Mouse (Mus musculus): Measurements from ENCODE around the gene Wasf2. TPM values are rescaled to one million over a fixed set of nuclear protein-coding genes. Genes with fewer than 3 reads are reported as not detected.

Wasf2 gene
- polyA plus RNA-seq, 1 experiment from 2014 or later, result 22.2 TPM

DNA sequence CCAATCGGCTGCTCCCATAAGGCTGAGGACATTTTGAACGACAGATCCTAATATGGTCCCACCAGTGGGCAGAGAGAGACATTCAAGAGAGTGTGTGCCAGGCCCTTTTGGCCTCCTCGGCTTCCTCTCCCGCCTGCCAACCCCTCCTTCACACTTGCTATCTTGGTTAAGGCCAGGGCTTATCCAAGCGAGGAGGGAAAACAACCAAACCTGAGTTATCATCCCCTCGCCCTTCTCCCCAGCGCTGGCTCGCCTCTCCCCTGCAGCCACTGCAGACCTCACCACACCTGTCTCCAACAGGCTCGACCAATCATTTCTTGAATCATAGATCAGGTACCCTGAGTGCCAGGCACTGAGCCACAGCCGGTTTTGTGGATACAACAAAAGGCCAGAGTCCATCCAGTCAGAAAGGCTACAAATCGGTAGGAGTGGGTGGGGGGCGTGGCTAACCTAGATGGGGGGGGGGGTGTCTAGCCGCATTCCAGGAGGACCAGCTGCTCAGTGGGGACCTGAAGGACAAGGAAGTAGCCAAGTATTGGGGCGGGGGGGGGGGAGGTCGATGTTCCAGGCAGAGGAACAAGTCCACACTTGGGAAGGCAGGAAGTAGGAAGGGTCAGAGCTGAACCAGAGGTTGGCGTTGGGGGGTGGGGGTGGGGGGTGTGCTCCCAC lies 26.6 kb upstream of the Wasf2 start:
- Histone ChIP-seq H3K4me3 (replicated peaks) (no peak overlapping the region), H3K27me3 (replicated peaks) (no peaks in the 10 kb centered on the region), H3K4me2 (peak overlapping the region; percentile 11), H3K4me1 (peaks cover 24% of the 10 kb centered on the region), H3K36me3 (no peaks in the 10 kb centered on the region), H3K9me3 (replicated peaks) (no peaks in the 10 kb centered on the region), H3K9ac (replicated peaks) (no peak overlapping the region), H3K27ac (replicated peaks) (no peak overlapping the region)
- WGBS, result 31% methylated on average over 15 of the region's 16 CpGs
- ATAC-seq (ENCODE audit: low FRiP score), result no peak

DNA sequence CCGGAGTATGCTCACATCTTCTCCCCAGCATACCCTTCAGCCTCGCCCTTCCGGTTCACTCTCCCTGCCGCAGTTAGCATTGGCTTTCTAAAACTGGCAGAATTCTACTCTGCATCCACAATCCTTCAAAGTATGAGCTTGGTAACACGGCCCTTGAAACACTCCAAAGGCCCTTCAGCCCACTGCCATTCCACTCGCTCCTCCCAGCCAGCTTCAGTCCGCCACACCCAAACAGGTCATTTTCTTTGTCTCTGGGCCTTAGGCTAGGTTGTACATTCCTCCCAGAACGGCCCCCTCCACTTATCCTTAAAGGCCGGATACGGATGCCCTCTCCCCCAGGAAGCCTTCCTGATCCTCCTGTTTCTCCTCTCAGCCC lies 26.1 kb upstream of the Wasf2 start:
- Histone ChIP-seq H3K27ac (replicated peaks) (no peak overlapping the region), H3K4me1 (peaks cover 24% of the 10 kb centered on the region), H3K4me3 (replicated peaks) (no peak overlapping the region), H3K9me3 (replicated peaks) (no peaks in the 10 kb centered on the region), H3K9ac (replicated peaks) (no peak overlapping the region), H3K36me3 (no peaks in the 10 kb centered on the region), H3K4me2 (peak overlapping the region; percentile 11), H3K27me3 (replicated peaks) (no peaks in the 10 kb centered on the region)
- ATAC-seq (ENCODE audit: low FRiP score), result no peak
- WGBS, result 30% methylated on average over 10 of the region's 10 CpGs

DNA sequence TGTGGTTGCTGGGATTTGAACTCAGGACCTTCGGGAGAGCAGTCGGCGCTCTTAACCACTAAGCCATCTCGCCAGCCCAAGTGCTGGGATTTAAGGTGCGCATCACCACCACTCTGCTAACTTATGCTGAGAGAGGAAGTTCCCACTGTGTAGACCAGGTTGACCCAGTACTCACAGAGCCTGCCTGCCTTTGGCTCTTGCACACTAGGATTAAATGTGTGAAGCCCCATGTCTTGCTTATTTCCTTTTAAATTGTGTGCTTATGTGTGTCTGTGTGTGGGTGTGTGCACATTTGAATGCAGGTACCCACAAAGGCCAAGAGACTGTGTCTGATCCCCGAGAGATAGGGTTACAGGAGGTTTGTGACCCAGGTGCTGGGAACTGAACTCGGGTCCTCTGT lies 23.6 kb upstream of the Wasf2 start:
- 94% methylated on average over 7 of the region's 7 CpGs for WGBS

DNA sequence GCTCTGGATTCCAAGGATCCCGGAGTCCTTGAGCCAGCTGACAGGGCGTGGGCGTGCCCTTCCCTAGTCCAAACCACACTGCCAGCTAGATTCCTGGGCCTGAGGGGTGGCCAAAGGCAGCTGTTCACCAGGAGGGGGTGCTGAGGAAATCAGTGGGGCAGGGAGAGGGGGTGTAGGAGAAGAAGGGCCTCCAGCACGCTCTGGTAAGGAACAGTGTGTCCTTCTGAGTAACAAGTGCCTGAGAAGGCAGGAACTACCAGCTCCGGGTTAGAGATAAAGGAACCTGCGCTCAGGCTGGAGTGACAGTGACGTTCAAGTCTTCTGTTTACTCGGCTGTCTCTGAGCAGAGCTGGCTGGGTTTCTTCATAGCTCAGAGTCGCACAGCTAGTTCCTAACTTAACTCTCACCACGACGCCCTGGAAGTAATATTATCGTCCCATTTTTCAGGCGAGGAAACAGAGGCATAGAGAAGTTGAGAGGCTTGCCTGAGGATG lies 22.5 kb upstream of the Wasf2 start:
- Histone ChIP-seq H3K4me1 (peaks cover 19% of the 10 kb centered on the region), H3K27ac (replicated peaks) (peak overlapping the region; percentile 45), H3K9me3 (replicated peaks) (no peaks in the 10 kb centered on the region), H3K4me2 (no peak overlapping the region), H3K27me3 (replicated peaks) (no peaks in the 10 kb centered on the region), H3K4me3 (replicated peaks) (no peak overlapping the region), H3K36me3 (no peaks in the 10 kb centered on the region), H3K9ac (replicated peaks) (no peak overlapping the region)
- ATAC-seq (ENCODE audit: low FRiP score), result no peak
- 68% methylated on average over 13 of the region's 13 CpGs for WGBS

More for the DNA sequence above, 23.6 kb upstream of the Wasf2 start:
- H3K4me2 ChIP-seq, result no peak overlapping the region
- no peaks in the 10 kb centered on the region for H3K27me3 ChIP-seq (replicated peaks)
- H3K4me1 ChIP-seq, result peaks cover 22% of the 10 kb centered on the region
- no peaks in the 10 kb centered on the region for H3K9me3 ChIP-seq (replicated peaks)
- no peak overlapping the region for H3K4me3 ChIP-seq (replicated peaks)
- no peak overlapping the region for H3K27ac ChIP-seq (replicated peaks)
- no peaks in the 10 kb centered on the region for H3K36me3 ChIP-seq
- ATAC-seq (ENCODE audit: low FRiP score), result no peak
- H3K9ac ChIP-seq (replicated peaks), result no peak overlapping the region

DNA sequence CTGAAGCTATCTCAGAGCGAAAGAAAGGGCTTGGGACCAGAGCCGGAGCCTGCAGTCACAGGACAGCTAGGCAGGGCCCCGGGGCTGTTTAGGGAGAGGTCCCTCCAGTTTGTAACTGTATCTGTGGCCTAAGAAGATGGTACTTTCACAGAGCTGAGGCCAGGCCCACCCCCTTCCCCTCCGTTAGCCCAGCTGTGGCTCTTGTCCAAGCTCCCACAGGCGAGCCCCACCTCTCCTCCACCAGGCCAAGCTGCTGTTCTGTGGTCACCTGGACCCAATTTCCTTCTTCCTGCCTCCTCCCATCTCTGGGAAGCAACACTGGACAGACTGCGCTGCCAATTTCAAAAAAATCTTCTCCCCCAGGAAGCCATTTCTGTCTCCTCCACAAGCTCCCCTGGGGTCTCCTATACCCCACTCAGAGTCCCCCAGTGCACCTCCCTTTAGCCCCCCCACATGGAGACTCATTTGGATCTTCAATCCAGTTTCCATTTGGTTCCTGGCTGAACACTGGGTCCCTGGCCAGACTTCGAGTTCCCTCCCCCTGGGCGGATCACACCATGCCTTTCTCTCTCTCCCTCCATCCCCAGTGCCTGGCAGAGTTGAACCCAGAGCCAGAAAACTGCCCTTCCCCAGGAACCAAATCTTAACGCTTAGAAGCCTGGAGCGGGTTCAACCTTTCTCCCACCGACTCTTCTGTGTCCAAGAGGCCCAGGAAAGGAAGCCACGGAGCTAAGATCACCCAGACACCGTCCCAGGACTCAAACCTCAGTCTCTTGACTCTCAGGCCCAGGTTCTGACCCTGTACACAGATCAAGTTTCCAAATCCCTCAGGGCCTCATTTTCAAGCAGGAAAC lies 21.6 kb upstream of the Wasf2 start:
- Histone ChIP-seq H3K27me3 (replicated peaks) (no peaks in the 10 kb centered on the region), H3K9ac (replicated peaks) (no peak overlapping the region), H3K27ac (replicated peaks) (peak overlapping the region; percentile 45), H3K4me3 (replicated peaks) (no peak overlapping the region), H3K4me1 (peaks cover 11% of the 10 kb centered on the region), H3K4me2 (no peak overlapping the region), H3K9me3 (replicated peaks) (no peaks in the 10 kb centered on the region), H3K36me3 (no peaks in the 10 kb centered on the region)
- no peak for ATAC-seq (ENCODE audit: low FRiP score)
- WGBS, result 74% methylated on average over 13 of the region's 13 CpGs

- H3K4me2 ChIP-seq, result no peak overlapping the region
- peaks cover 6% of the 10 kb centered on the region; the same call in 1 of the 2 replicates for H3K4me1 ChIP-seq
- no peaks in the 10 kb centered on the region for H3K36me3 ChIP-seq
- H3K27ac ChIP-seq (replicated peaks), result no peak overlapping the region
- no peaks in the 10 kb centered on the region for H3K9me3 ChIP-seq (replicated peaks)
- H3K9ac ChIP-seq (replicated peaks), result no peak overlapping the region
- no peak for ATAC-seq (ENCODE audit: low FRiP score)
- 76% methylated on average over 5 of the region's 5 CpGs for WGBS
- H3K4me3 ChIP-seq (replicated peaks), result no peak overlapping the region
- H3K27me3 ChIP-seq (replicated peaks), result no peaks in the 10 kb centered on the region
Observed at GRCm38 (mm10) chr4:133109335-133109801, 20.9 kb upstream of the Wasf2 start.

DNA sequence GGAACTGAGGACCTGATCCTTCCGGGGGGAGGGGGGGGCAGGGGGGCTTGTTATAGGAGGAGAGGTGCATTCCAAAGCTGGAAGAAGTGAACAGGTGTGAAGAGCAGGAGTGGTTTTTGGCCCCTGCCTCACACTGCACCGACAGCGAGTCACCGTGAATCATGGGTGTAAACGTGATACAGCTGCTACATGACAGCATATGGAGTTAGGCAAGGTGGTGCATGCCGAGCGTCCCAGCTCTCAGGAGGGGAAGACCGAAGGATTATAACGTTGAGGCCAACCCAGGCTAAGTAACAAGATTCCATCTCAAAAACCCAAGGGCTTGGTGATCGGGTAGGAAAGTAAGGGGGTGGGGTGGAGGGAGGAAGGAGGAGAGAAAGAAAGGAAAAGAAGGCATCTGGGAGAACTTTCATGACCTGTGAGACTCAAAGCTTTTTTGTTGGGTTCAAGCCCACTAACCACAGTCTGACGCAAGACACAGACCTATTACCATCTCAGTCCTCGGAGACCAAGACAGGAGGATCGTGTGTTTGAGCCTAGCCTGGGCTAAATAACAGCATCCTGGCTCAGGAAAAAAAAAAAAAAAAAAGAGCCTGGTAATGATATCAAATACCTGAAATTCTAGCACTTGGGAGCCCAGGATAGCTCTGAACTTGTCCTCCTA lies 18.0 kb upstream of the Wasf2 start:
- H3K36me3 ChIP-seq, result no peaks in the 10 kb centered on the region
- H3K9me3 ChIP-seq (replicated peaks), result no peaks in the 10 kb centered on the region
- H3K9ac ChIP-seq (replicated peaks), result no peak overlapping the region
- H3K27me3 ChIP-seq (replicated peaks), result no peaks in the 10 kb centered on the region
- no peak for ATAC-seq (ENCODE audit: low FRiP score)
- H3K4me2 ChIP-seq, result no peak overlapping the region
- no peak overlapping the region for H3K27ac ChIP-seq (replicated peaks)
- WGBS, result 67% methylated on average over 13 of the region's 13 CpGs
- H3K4me3 ChIP-seq (replicated peaks), result no peak overlapping the region
- peaks cover 13% of the 10 kb centered on the region for H3K4me1 ChIP-seq

GRCm38 (mm10) chr4:133113351-133113882 lies 16.9 kb upstream of the Wasf2 start:
- H3K4me2 ChIP-seq, result no peak overlapping the region
- no peak for ATAC-seq (ENCODE audit: low FRiP score)

GRCm38 (mm10) chr4:133114762-133115161 lies 15.5 kb upstream of the Wasf2 start:
- Histone ChIP-seq H3K36me3 (no peaks in the 10 kb centered on the region), H3K4me1 (peaks cover 15% of the 10 kb centered on the region), H3K4me3 (replicated peaks) (no peak overlapping the region), H3K9me3 (replicated peaks) (no peaks in the 10 kb centered on the region), H3K4me2 (no peak overlapping the region), H3K27ac (replicated peaks) (no peak overlapping the region), H3K27me3 (replicated peaks) (no peaks in the 10 kb centered on the region), H3K9ac (replicated peaks) (no peak overlapping the region)
- WGBS, result 91% methylated on average over 3 of the region's 3 CpGs
- no peak for ATAC-seq (ENCODE audit: low FRiP score)

More at GRCm38 (mm10) chr4:133113351-133113882, 16.9 kb upstream of the Wasf2 start:
- Histone ChIP-seq H3K9me3 (replicated peaks) (no peaks in the 10 kb centered on the region), H3K36me3 (no peaks in the 10 kb centered on the region), H3K4me3 (replicated peaks) (no peak overlapping the region), H3K4me1 (peaks cover 16% of the 10 kb centered on the region), H3K27me3 (replicated peaks) (no peaks in the 10 kb centered on the region), H3K27ac (replicated peaks) (no peak overlapping the region), H3K9ac (replicated peaks) (no peak overlapping the region)
- WGBS, result 54% methylated on average over 6 of the region's 6 CpGs

- H3K27me3 ChIP-seq (replicated peaks), result no peaks in the 10 kb centered on the region
- no peak for ATAC-seq (ENCODE audit: low FRiP score)
- H3K27ac ChIP-seq (replicated peaks), result no peak overlapping the region
- no peaks in the 10 kb centered on the region for H3K9me3 ChIP-seq (replicated peaks)
- no peak overlapping the region for H3K4me2 ChIP-seq
- WGBS, result 62% methylated on average over 14 of the region's 14 CpGs
- no peak overlapping the region for H3K4me3 ChIP-seq (replicated peaks)
- no peaks in the 10 kb centered on the region for H3K36me3 ChIP-seq
- peaks cover 21% of the 10 kb centered on the region for H3K4me1 ChIP-seq
- no peak overlapping the region for H3K9ac ChIP-seq (replicated peaks)
Observed at GRCm38 (mm10) chr4:133115721-133116429, 14.4 kb upstream of the Wasf2 start.
